Mouse (Mus musculus): ENCODE measurements around the gene Mrps14. TPM values are rescaled to one million over a fixed set of nuclear protein-coding genes. Genes with fewer than 3 reads are reported as not detected.

Mrps14 gene
- total and polyA plus RNA-seq, 2 experiments from 2014 or later = 16.9 to 138 TPM

DNA sequence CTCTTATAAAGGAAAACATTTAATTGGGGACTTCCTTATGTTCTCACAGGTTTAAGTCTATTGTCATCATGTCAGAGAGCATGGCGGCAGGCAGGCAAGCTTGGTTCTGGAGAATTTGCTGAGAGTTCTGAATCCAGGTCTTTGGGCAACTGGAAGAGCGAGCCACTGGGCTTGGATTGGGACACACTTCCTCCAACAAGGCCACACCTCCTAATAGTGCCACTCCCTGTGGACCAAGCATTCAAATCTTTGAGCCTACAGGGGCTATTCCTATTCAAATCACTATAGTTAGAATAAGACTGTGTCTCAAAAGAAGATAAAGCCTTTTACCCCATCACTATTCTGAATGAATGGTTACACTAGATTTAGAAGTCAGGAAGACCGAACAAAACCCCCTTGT is 22.9 kb downstream of the Mrps14 start:
- Histone ChIP-seq H3K4me2 (ENCODE audit: low read depth, low read length) (no peak overlapping the region), H3K4me3 (ENCODE audit: low read length) (no peak overlapping the region), H3K27ac (no peak overlapping the region), H3K9ac (replicated peaks; ENCODE audit: low read length) (no peak overlapping the region), H3K9me3 (ENCODE audit: low read length) (no peaks in the 10 kb centered on the region), H3K36me3 (ENCODE audit: insufficient read depth, low read length) (no peaks in the 10 kb centered on the region), H3K27me3 (ENCODE audit: insufficient read depth, low read length) (no peaks in the 10 kb centered on the region), H3K4me1 (ENCODE audit: insufficient read depth, low read length) (no peaks in the 10 kb centered on the region)
- ATAC-seq (no peak), DNase-seq (ENCODE audit: low spot score) (no peak)
- 85% methylated on average over 3 of the region's 3 CpGs for WGBS
- no peak for TF ChIP-seq CTCF (IDR thresholded peaks at IDR 0.05; ENCODE audit: low read depth)

DNA sequence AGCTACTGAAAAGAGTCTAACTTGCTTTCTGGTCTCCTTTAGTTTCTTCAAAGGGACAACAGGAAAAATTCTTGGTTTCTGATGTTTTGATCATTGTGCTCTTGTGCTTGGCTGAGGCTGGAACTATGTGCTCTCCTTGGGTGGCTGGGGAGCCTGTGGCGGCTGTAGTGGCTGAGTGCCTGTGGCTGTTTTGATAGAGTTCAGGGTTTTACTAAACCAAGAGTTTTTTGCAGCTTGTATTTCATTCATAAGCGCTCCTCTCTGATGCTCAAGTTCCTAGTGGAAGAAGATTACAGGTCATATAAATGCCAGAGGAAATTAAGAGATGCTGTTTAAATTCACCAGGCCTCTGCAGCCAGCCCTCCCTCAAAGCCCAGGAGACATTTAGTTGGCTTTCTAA is 29.1 kb downstream of the Mrps14 start:
- no peak for TF ChIP-seq CTCF (IDR thresholded peaks at IDR 0.05; ENCODE audit: low read depth)
- DNase-seq (ENCODE audit: low spot score) (no peak), ATAC-seq (no peak)
- Histone ChIP-seq H3K9me3 (ENCODE audit: low read length) (no peaks in the 10 kb centered on the region), H3K9ac (replicated peaks; ENCODE audit: low read length) (no peak overlapping the region), H3K36me3 (ENCODE audit: insufficient read depth, low read length) (0 out of 2 replicates have a peak, but pooled peaks cover 6% of the 10 kb centered on the region), H3K27ac (no peak overlapping the region), H3K27me3 (ENCODE audit: insufficient read depth, low read length) (no peaks in the 10 kb centered on the region), H3K4me3 (ENCODE audit: low read length) (no peak overlapping the region), H3K4me1 (ENCODE audit: insufficient read depth, low read length) (no peaks in the 10 kb centered on the region), H3K4me2 (ENCODE audit: low read depth, low read length) (no peak overlapping the region)
- 79% methylated on average over 2 of the region's 2 CpGs for WGBS

DNA sequence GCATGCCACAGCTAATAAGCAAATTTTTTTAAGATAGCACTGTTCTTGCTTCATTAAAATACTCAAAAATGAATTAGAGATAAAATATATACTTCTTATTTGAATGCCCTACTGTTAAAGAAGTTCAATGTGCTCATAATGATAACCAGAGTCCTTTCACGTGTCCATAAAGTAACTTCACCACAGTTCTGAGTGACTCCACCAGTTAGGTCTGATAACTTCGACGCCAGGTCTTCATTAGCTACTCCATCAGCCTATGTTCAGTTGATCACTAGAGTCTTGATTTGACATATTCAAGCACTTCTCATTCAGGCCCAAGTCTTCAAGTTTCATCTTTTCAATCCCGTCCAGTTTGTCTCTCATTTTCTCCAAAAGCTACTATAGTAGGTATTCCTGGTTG is 32.2 kb downstream of the Mrps14 start:
- DNase-seq (ENCODE audit: low spot score) (no peak), ATAC-seq (no peak)
- H3K9ac ChIP-seq (replicated peaks; ENCODE audit: low read length) = no peak overlapping the region
- H3K4me3 ChIP-seq (ENCODE audit: low read length) = no peak overlapping the region
- no peak overlapping the region for H3K27ac ChIP-seq
- no peaks in the 10 kb centered on the region for H3K4me1 ChIP-seq (ENCODE audit: insufficient read depth, low read length)
- no peaks in the 10 kb centered on the region for H3K9me3 ChIP-seq (ENCODE audit: low read length)
- no peak overlapping the region for H3K4me2 ChIP-seq (ENCODE audit: low read depth, low read length)
- H3K27me3 ChIP-seq (ENCODE audit: insufficient read depth, low read length) = no peaks in the 10 kb centered on the region
- TF ChIP-seq CTCF (IDR thresholded peaks at IDR 0.05; ENCODE audit: low read depth) = no peak
- 90% methylated on average over 4 of the region's 4 CpGs for WGBS
- peaks cover 6% of the 10 kb centered on the region; the same call in 1 of the 2 replicates for H3K36me3 ChIP-seq (ENCODE audit: insufficient read depth, low read length)

DNA sequence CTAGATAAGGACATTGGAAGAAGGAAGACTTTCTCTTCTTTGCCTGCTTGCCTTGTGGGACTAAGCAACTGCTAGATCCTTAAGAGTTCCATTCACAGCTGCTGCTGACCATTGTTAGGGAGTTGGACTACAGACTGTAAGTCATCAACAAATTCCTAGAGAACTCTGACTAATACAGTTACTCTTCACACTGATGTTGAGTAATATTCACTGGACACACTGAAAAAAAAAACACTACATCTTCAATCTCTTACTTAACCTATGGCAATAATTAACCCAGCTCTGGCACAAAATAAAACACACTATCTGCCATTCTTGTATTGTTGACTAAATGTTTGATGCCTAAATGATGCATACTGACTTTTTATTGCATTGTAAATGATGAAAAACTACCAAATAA is 32.8 kb downstream of the Mrps14 start:
- H3K9me3 ChIP-seq (ENCODE audit: low read length) = no peaks in the 10 kb centered on the region
- H3K4me1 ChIP-seq (ENCODE audit: insufficient read depth, low read length) = no peaks in the 10 kb centered on the region
- H3K4me3 ChIP-seq (ENCODE audit: low read length) = no peak overlapping the region
- H3K36me3 ChIP-seq (ENCODE audit: insufficient read depth, low read length) = peaks cover 6% of the 10 kb centered on the region; the same call in 1 of the 2 replicates
- DNase-seq (ENCODE audit: low spot score) (no peak), ATAC-seq (no peak)
- H3K9ac ChIP-seq (replicated peaks; ENCODE audit: low read length) = no peak overlapping the region
- TF ChIP-seq CTCF (IDR thresholded peaks at IDR 0.05; ENCODE audit: low read depth) = no peak
- no peak overlapping the region for H3K27ac ChIP-seq
- H3K27me3 ChIP-seq (ENCODE audit: insufficient read depth, low read length) = no peaks in the 10 kb centered on the region
- no peak overlapping the region for H3K4me2 ChIP-seq (ENCODE audit: low read depth, low read length)

DNA sequence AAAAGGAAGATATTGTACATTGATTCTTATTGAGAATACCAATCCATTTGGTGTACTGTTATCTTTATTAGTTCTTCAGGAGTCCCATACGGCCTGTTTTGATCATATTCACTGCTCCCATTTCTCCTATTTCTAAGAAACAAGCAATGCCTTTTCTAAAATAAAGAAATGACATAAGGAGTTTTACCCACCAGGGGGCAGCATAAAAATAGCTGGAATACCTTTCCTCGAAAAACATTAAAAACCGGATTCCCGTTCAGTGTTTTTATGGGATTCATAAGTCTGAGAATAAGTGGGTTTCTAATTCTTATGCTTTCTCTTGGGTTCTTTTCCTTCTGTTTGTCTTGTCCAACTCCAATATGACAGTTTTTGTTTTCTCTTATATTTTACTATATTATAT is 36.0 kb downstream of the Mrps14 start:
- Histone ChIP-seq H3K4me1 (ENCODE audit: insufficient read depth, low read length) (no peaks in the 10 kb centered on the region), H3K9me3 (ENCODE audit: low read length) (no peaks in the 10 kb centered on the region), H3K36me3 (ENCODE audit: insufficient read depth, low read length) (no peaks in the 10 kb centered on the region; the same call in 1 of the 2 replicates), H3K4me2 (ENCODE audit: low read depth, low read length) (no peak overlapping the region), H3K27ac (no peak overlapping the region), H3K27me3 (ENCODE audit: insufficient read depth, low read length) (no peaks in the 10 kb centered on the region), H3K4me3 (ENCODE audit: low read length) (no peak overlapping the region), H3K9ac (replicated peaks; ENCODE audit: low read length) (no peak overlapping the region)
- peak; percentile 86 for DNase-seq (ENCODE audit: low spot score)
- no peak for ATAC-seq
- WGBS = 37% methylated on average over 4 of the region's 4 CpGs
- TF ChIP-seq CTCF (IDR thresholded peaks at IDR 0.05; ENCODE audit: low read depth) = peak; percentile 58

DNA sequence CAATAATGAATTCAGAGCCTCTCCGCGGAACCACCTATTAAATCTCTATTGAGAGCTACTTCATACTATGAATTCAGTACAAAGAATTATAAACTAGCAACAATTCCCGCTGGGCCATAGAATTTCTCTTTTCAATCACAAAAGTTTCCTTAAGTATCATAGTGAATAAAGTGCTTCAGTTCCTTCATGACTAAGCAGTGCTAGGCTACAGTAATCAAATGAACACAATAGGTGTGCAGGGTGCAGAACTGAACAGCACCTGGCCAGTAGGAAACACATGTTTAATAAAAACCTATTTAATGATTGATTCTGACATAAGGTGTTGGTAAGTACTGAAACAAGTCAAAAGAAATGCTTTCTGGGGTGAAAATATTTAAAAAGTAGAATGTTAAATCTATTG is 37.1 kb downstream of the Mrps14 start:
- no peak for DNase-seq (ENCODE audit: low spot score)
- no peak for TF ChIP-seq CTCF (IDR thresholded peaks at IDR 0.05; ENCODE audit: low read depth)
- WGBS = 67% methylated on average over 3 of the region's 3 CpGs

DNA sequence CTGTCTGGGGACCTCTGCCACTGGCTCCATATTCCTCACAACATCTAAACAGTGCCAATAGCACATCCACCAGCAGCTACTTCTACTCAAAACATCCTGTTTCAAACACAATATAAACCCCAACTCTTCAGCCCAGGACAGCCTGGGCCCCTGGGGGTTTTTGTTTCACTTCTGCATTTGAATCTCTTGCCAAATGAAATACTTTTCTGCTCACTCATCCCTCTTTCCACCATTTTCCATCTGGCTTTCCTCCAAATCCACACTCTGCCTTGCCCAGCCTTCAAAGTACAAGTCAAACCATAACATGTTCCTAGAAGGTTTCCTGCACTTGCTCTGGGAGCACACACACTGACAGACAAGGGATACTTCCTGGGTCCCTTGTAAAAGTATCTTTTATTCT is 38.9 kb downstream of the Mrps14 start:
- Histone ChIP-seq H3K4me1 (ENCODE audit: insufficient read depth, low read length) (no peaks in the 10 kb centered on the region), H3K27me3 (ENCODE audit: insufficient read depth, low read length) (no peaks in the 10 kb centered on the region), H3K4me3 (ENCODE audit: low read length) (no peak overlapping the region), H3K9ac (replicated peaks; ENCODE audit: low read length) (no peak overlapping the region), H3K9me3 (ENCODE audit: low read length) (no peaks in the 10 kb centered on the region), H3K36me3 (ENCODE audit: insufficient read depth, low read length) (peaks cover 7% of the 10 kb centered on the region; the same call in 1 of the 2 replicates), H3K4me2 (ENCODE audit: low read depth, low read length) (no peak overlapping the region), H3K27ac (no peak overlapping the region)
- TF ChIP-seq CTCF (IDR thresholded peaks at IDR 0.05; ENCODE audit: low read depth) = no peak
- DNase-seq (ENCODE audit: low spot score) (no peak), ATAC-seq (no peak)

More for the DNA sequence above, 37.1 kb downstream of the Mrps14 start:
- Histone ChIP-seq H3K9me3 (ENCODE audit: low read length) (no peaks in the 10 kb centered on the region), H3K27ac (no peak overlapping the region), H3K4me3 (ENCODE audit: low read length) (no peak overlapping the region), H3K4me1 (ENCODE audit: insufficient read depth, low read length) (no peaks in the 10 kb centered on the region), H3K9ac (replicated peaks; ENCODE audit: low read length) (no peak overlapping the region), H3K27me3 (ENCODE audit: insufficient read depth, low read length) (no peaks in the 10 kb centered on the region), H3K36me3 (ENCODE audit: insufficient read depth, low read length) (peaks cover 5% of the 10 kb centered on the region; the same call in 1 of the 2 replicates), H3K4me2 (ENCODE audit: low read depth, low read length) (no peak overlapping the region)
- no peak for ATAC-seq

All from hindbrain, postnatal 0 days (tissue).